Mouse (Mus musculus): Measurements from ENCODE around the gene H2-Q2. TPM values are rescaled to one million over a fixed set of nuclear protein-coding genes. Genes with fewer than 3 reads are reported as not detected.
"Not testable (repeated sequence)": the region's sequence is repeated elsewhere in the genome, so short reads cannot be mapped to it uniquely, and the experiment has no call there.

H2-Q2 gene
- polyA plus RNA-seq, 1 experiment from 2014 or later, result 1.3 TPM

GRCm38 (mm10) chr17:35392671-35393070 lies 50.6 kb downstream of the H2-Q2 start:
- not testable (repeated sequence) for H3K4me2 ChIP-seq (ENCODE audit: low read depth); ATAC-seq (ENCODE audit: insufficient read depth, low FRiP score, low TSS enrichment); DNase-seq (ENCODE audit: low spot score); H3K9ac ChIP-seq (ENCODE audit: low read length); H3K4me1 ChIP-seq (ENCODE audit: control insufficient read depth, insufficient read depth, low read length); H3K9me3 ChIP-seq (ENCODE audit: control insufficient read depth, low read length); H3K4me3 ChIP-seq (ENCODE audit: low read depth, low read length); H3K27me3 ChIP-seq (ENCODE audit: control insufficient read depth, insufficient read depth, low read length); H3K27ac ChIP-seq (ENCODE audit: low read depth, low read length); H3K36me3 ChIP-seq (ENCODE audit: control insufficient read depth, insufficient read depth, low read length)
- 72% methylated on average over 2 of the region's 2 CpGs for WGBS

- H3K9me3 ChIP-seq (ENCODE audit: control insufficient read depth, low read length); DNase-seq (ENCODE audit: low spot score); H3K9ac ChIP-seq (ENCODE audit: low read length); H3K4me1 ChIP-seq (ENCODE audit: control insufficient read depth, insufficient read depth, low read length); H3K27ac ChIP-seq (ENCODE audit: low read depth, low read length); H3K36me3 ChIP-seq (ENCODE audit: control insufficient read depth, insufficient read depth, low read length); H3K27me3 ChIP-seq (ENCODE audit: control insufficient read depth, insufficient read depth, low read length): not testable (repeated sequence)
- Histone ChIP-seq H3K4me2 (ENCODE audit: low read depth) (peak overlapping the region; percentile 36), H3K4me3 (ENCODE audit: low read depth, low read length) (peak overlapping the region; percentile 23)
- under 1% methylated on average over 44 of the region's 75 CpGs for WGBS
- ATAC-seq (ENCODE audit: insufficient read depth, low FRiP score, low TSS enrichment), result peak; percentile 76
Measured at GRCm38 (mm10) chr17:35393864-35394800, 52.1 kb downstream of the H2-Q2 start.

Other genes with a start within 250 kb of the H2-Q2 start
- gene Ly6g5c, start 234.0 kb upstream of the H2-Q2 start, polyA plus RNA-seq (2014; fragmentation: Nextera tagmentation; extraction: Ambion mirVana), result not detected in 2 replicates
- 0.45 and 0.78 TPM in 2 replicates for gene Ly6g5b, start 226.8 kb upstream of the H2-Q2 start, polyA plus RNA-seq (2014; fragmentation: Nextera tagmentation; extraction: Ambion mirVana)
- 26.1 and 28.9 TPM in 2 replicates for gene Gpank1, start 220.8 kb upstream of the H2-Q2 start, polyA plus RNA-seq (2014; fragmentation: Nextera tagmentation; extraction: Ambion mirVana)
- gene Csnk2b, start 220.2 kb upstream of the H2-Q2 start, polyA plus RNA-seq (2014; fragmentation: Nextera tagmentation; extraction: Ambion mirVana), result 303 and 319 TPM in 2 replicates
- gene D17H6S53E, start 215.9 kb upstream of the H2-Q2 start, polyA plus RNA-seq (2014; fragmentation: Nextera tagmentation; extraction: Ambion mirVana), result 7.0 and 7.6 TPM in 2 replicates
- gene Apom, start 210.2 kb upstream of the H2-Q2 start, polyA plus RNA-seq (2014; fragmentation: Nextera tagmentation; extraction: Ambion mirVana), result 0.81 and 0.93 TPM in 2 replicates
- gene Bag6, start 207.1 kb upstream of the H2-Q2 start, polyA plus RNA-seq (2014; fragmentation: Nextera tagmentation; extraction: Ambion mirVana), result 99.4 and 105 TPM in 2 replicates
- 185 and 194 TPM in 2 replicates for gene Prrc2a, start 177.3 kb upstream of the H2-Q2 start, polyA plus RNA-seq (2014; fragmentation: Nextera tagmentation; extraction: Ambion mirVana)
- gene Aif1, start 166.2 kb upstream of the H2-Q2 start, polyA plus RNA-seq (2014; fragmentation: Nextera tagmentation; extraction: Ambion mirVana), result 4.1 and 6.7 TPM in 2 replicates
- gene Lst1, start 153.8 kb upstream of the H2-Q2 start, polyA plus RNA-seq (2014; fragmentation: Nextera tagmentation; extraction: Ambion mirVana), result 5.8 and 9.1 TPM in 2 replicates
- 0.27 TPM in 1 of 2 replicates, not detected in the other for gene Ltb, start 147.8 kb upstream of the H2-Q2 start, polyA plus RNA-seq (2014; fragmentation: Nextera tagmentation; extraction: Ambion mirVana)
- gene Tnf, start 140.2 kb upstream of the H2-Q2 start, polyA plus RNA-seq (2014; fragmentation: Nextera tagmentation; extraction: Ambion mirVana), result 0.16 TPM in 1 of 2 replicates, not detected in the other
- 0.28 TPM in 1 of 2 replicates, not detected in the other for gene Lta, start 136.9 kb upstream of the H2-Q2 start, polyA plus RNA-seq (2014; fragmentation: Nextera tagmentation; extraction: Ambion mirVana)
- gene Gm16181, start 121.4 kb upstream of the H2-Q2 start, polyA plus RNA-seq (2014; fragmentation: Nextera tagmentation; extraction: Ambion mirVana), result 0.50 TPM in 1 of 2 replicates, not detected in the other
- gene Atp6v1g2, start 108.6 kb upstream of the H2-Q2 start, polyA plus RNA-seq (2014; fragmentation: Nextera tagmentation; extraction: Ambion mirVana), result 14.1 and 16.8 TPM in 2 replicates
- 4.7 and 5.0 TPM in 2 replicates for gene Nfkbil1, start 106.5 kb upstream of the H2-Q2 start, polyA plus RNA-seq (2014; fragmentation: Nextera tagmentation; extraction: Ambion mirVana)
- gene Ddx39b, start 100.5 kb upstream of the H2-Q2 start, polyA plus RNA-seq (2014; fragmentation: Nextera tagmentation; extraction: Ambion mirVana), result 634 and 672 TPM in 2 replicates
- 47.9 and 56.5 TPM in 2 replicates for gene H2-D1, start 79.5 kb upstream of the H2-Q2 start, polyA plus RNA-seq (2014; fragmentation: Nextera tagmentation; extraction: Ambion mirVana)
- gene H2-Q1, start 21.8 kb upstream of the H2-Q2 start, polyA plus RNA-seq (2014; fragmentation: Nextera tagmentation; extraction: Ambion mirVana), result not detected in 2 replicates
- gene H2-Q4, start 37.4 kb downstream of the H2-Q2 start, polyA plus RNA-seq (2014; fragmentation: Nextera tagmentation; extraction: Ambion mirVana), result 1.6 and 2.3 TPM in 2 replicates
- gene H2-Q6, start 82.6 kb downstream of the H2-Q2 start, polyA plus RNA-seq (2014; fragmentation: Nextera tagmentation; extraction: Ambion mirVana), result 0.99 and 1.4 TPM in 2 replicates
- gene H2-Q7, start 96.9 kb downstream of the H2-Q2 start, polyA plus RNA-seq (2014; fragmentation: Nextera tagmentation; extraction: Ambion mirVana), result 11.2 and 12.5 TPM in 2 replicates
- 0.28 and 0.81 TPM in 2 replicates for gene H2-Q10, start 127.8 kb downstream of the H2-Q2 start, polyA plus RNA-seq (2014; fragmentation: Nextera tagmentation; extraction: Ambion mirVana)
- gene Pou5f1, start 163.8 kb downstream of the H2-Q2 start, polyA plus RNA-seq (2014; fragmentation: Nextera tagmentation; extraction: Ambion mirVana), result not detected in 2 replicates
- gene Tcf19, start 174.6 kb downstream of the H2-Q2 start, polyA plus RNA-seq (2014; fragmentation: Nextera tagmentation; extraction: Ambion mirVana), result 46.8 and 54.8 TPM in 2 replicates
- gene Cchcr1, start 174.9 kb downstream of the H2-Q2 start, polyA plus RNA-seq (2014; fragmentation: Nextera tagmentation; extraction: Ambion mirVana), result 9.4 and 10.3 TPM in 2 replicates
- 0.85 and 0.89 TPM in 2 replicates for gene Psors1c2, start 191.0 kb downstream of the H2-Q2 start, polyA plus RNA-seq (2014; fragmentation: Nextera tagmentation; extraction: Ambion mirVana)
- 0.13 TPM in 1 of 2 replicates, not detected in the other for gene Cdsn, start 209.9 kb downstream of the H2-Q2 start, polyA plus RNA-seq (2014; fragmentation: Nextera tagmentation; extraction: Ambion mirVana)
- gene 2300002M23Rik, start 225.2 kb downstream of the H2-Q2 start, polyA plus RNA-seq (2014; fragmentation: Nextera tagmentation; extraction: Ambion mirVana), result not detected in 2 replicates